Mouse (Mus musculus): ENCODE results near the gene 6430628N08Rik. TPM values are rescaled to one million over a fixed set of nuclear protein-coding genes. Genes with fewer than 3 reads are reported as not detected.

The 6430628N08Rik gene
- total and polyA plus RNA-seq, 3 experiments: not detected

- Histone ChIP-seq H3K4me3 (replicated peaks in 1 of 3; ENCODE audit: low read depth in 2 of 3, low read length in 2 of 3, poor library complexity in 1 of 3) (no peak overlapping the region), H3K9me3 (replicated peaks; ENCODE audit: low read length) (peaks cover 4% of the 10 kb centered on the region), H3K9ac (ENCODE audit: insufficient read depth, low read depth) (no peak overlapping the region), H3K27me3 (replicated peaks) (no peaks in the 10 kb centered on the region), H3K4me2 (ENCODE audit: insufficient read depth, low read depth, poor library complexity, severe bottlenecking) (no peak overlapping the region), H3K79me2 (replicated peaks; ENCODE audit: control insufficient read depth, extremely low read depth, insufficient read depth, poor library complexity, severe bottlenecking) (no peaks in the 10 kb centered on the region; the same call in 1 of the 2 replicates), H3K4me1 (ENCODE audit: control insufficient read depth in 1 of 2, insufficient read depth in 2 of 2) (peaks cover 24 to 71% of the 10 kb centered on the region in 2 experiments), H3K36me3 (replicated peaks in 1 of 2; ENCODE audit: control insufficient read depth in 1 of 2, insufficient read depth in 1 of 2, low read length in 1 of 2) (peaks cover 58 to 88% of the 10 kb centered on the region in 2 experiments), H3K27ac (ENCODE audit: insufficient read depth, low read depth) (no peak overlapping the region; the same call in 1 of the 2 replicates)
- no peak for DNase-seq (ENCODE audit: extremely low read depth)
- TF ChIP-seq NELFE (IDR thresholded peaks at IDR 0.05; ENCODE audit: low read depth, low read length): no peak
- TF ChIP-seq TCF12 (IDR thresholded peaks at IDR 0.05; ENCODE audit: low read depth, low read length): no peak
- TF ChIP-seq USF1 (IDR thresholded peaks at IDR 0.05; ENCODE audit: low read depth, low read length): no peak
- TF ChIP-seq SMC3 (IDR thresholded peaks at IDR 0.05; ENCODE audit: low read depth, low read length): no peak
- no peak for TF ChIP-seq TBP (conservative IDR thresholded peaks at IDR 0.05; ENCODE audit: low read depth, low read length)
- TF ChIP-seq RAD21 (IDR thresholded peaks at IDR 0.05; ENCODE audit: low read depth, low read length): no peak
- no peak for TF ChIP-seq USF2 (conservative IDR thresholded peaks at IDR 0.05; ENCODE audit: low read depth, low read length)
- no peak for TF ChIP-seq ETS1 (conservative IDR thresholded peaks at IDR 0.05; ENCODE audit: low read depth, low read length)
- no peak for TF ChIP-seq PAX5 (IDR thresholded peaks at IDR 0.05; ENCODE audit: low read length)
- no peak for TF ChIP-seq MAFK (IDR thresholded peaks at IDR 0.05; ENCODE audit: insufficient replicate concordance, low read length)
- no peak for TF ChIP-seq CHD2 (IDR thresholded peaks at IDR 0.05; ENCODE audit: low read length)
- no peak for TF ChIP-seq GABPA (IDR thresholded peaks at IDR 0.05; ENCODE audit: insufficient replicate concordance, low read depth, low read length)
- no peak for TF ChIP-seq POLR2A (IDR thresholded peaks at IDR 0.05; ENCODE audit: low read depth, low read length)
- TF ChIP-seq EP300 (IDR thresholded peaks at IDR 0.05; ENCODE audit: low read length): no peak
- no peak for TF ChIP-seq SIN3A (IDR thresholded peaks at IDR 0.05; ENCODE audit: low read length)
- no peak for TF ChIP-seq ZMIZ1 (IDR thresholded peaks at IDR 0.05; ENCODE audit: low read depth, low read length)
- in situ Hi-C loops (cut with MboI; ENCODE audit: low pct_ligation_motif_present, low pct_unique_long_range_greater_than_20kb, low sequenced_read_pairs) (no loop called here), dilution Hi-C loops (cut with MboI; ENCODE audit: extremely low pct_ligation_motif_present, extremely low pct_unique_long_range_greater_than_20kb, low sequenced_read_pairs) (no loop called here)
Measured at GRCm38 (mm10) chr4:115855100-115855499, 35.4 kb upstream of the 6430628N08Rik start.

- H3K4me2 ChIP-seq (ENCODE audit: insufficient read depth, low read depth, poor library complexity, severe bottlenecking): no peak overlapping the region
- no peak overlapping the region for H3K4me3 ChIP-seq (replicated peaks in 1 of 3; ENCODE audit: low read depth in 2 of 3, low read length in 2 of 3, poor library complexity in 1 of 3)
- peaks cover 22 to 66% of the 10 kb centered on the region in 2 experiments for H3K4me1 ChIP-seq (ENCODE audit: control insufficient read depth in 1 of 2, insufficient read depth in 2 of 2)
- no peaks in the 10 kb centered on the region for H3K27me3 ChIP-seq (replicated peaks)
- peaks cover 58 to 88% of the 10 kb centered on the region in 2 experiments for H3K36me3 ChIP-seq (replicated peaks in 1 of 2; ENCODE audit: control insufficient read depth in 1 of 2, insufficient read depth in 1 of 2, low read length in 1 of 2)
- H3K9ac ChIP-seq (ENCODE audit: insufficient read depth, low read depth): no peak overlapping the region
- H3K79me2 ChIP-seq (replicated peaks; ENCODE audit: control insufficient read depth, extremely low read depth, insufficient read depth, poor library complexity, severe bottlenecking): no peaks in the 10 kb centered on the region; the same call in 1 of the 2 replicates
- H3K9me3 ChIP-seq (replicated peaks; ENCODE audit: low read length): peaks cover 4% of the 10 kb centered on the region
- in situ Hi-C loops (cut with MboI; ENCODE audit: low pct_ligation_motif_present, low pct_unique_long_range_greater_than_20kb, low sequenced_read_pairs): no loop called here
- DNase-seq (ENCODE audit: extremely low read depth): no peak
- dilution Hi-C loops (cut with MboI; ENCODE audit: extremely low pct_ligation_motif_present, extremely low pct_unique_long_range_greater_than_20kb, low sequenced_read_pairs): no loop called here
- peak overlapping the region; percentile 53 for H3K27ac ChIP-seq (ENCODE audit: insufficient read depth, low read depth)
- TF ChIP-seq PAX5 (IDR thresholded peaks at IDR 0.05; ENCODE audit: low read length) (no peak), RAD21 (IDR thresholded peaks at IDR 0.05; ENCODE audit: low read depth, low read length) (no peak), GABPA (IDR thresholded peaks at IDR 0.05; ENCODE audit: insufficient replicate concordance, low read depth, low read length) (no peak)
Measured at GRCm38 (mm10) chr4:115855609-115856008, 34.9 kb upstream of the 6430628N08Rik start.

Measured in CH12.LX (cell line).